In the genomic region with DNA sequence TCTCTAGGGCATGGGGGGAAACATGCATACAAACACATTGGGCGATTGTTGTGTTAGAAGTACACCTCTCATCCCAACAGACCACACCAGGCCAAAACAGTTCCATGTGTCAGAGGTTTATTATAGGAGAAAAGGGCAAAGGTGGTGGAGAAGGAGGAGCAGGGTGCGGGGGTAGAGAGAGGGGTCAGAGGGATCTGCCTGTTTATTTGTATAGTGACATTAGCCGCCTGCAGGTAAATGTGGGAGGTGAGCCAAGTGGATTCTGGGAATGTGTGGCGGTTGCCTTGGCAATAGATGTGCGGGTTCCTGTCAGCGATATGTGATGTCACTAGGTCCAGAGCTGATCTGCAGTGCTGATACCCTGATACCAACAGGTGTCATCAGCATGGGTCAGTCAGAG, we compare ENCODE assay signal across 20 mouse cellular contexts. TPM values are rescaled to one million over a fixed set of nuclear protein-coding genes. Genes with fewer than 3 reads are reported as not detected.
"Had no signal": no experiment of that assay in that cellular context is flagged by ENCODE, and none has a peak within 500 bp of the region (broad histone marks: within the 10 kb centered on the region; RNA-seq: fewer than 3 reads in every experiment).

No protein-coding gene starts in this region.

- H3K4me2 ChIP-seq: limb, embryonic 13.5 days; liver, embryonic 13.5 days; midbrain, embryonic 12.5 days; midbrain, embryonic 15.5 days; neural tube, embryonic 13.5 days had no signal

- ATAC-seq: hindbrain, postnatal 0 days; inflammation-experienced regulatory T-cells, adult 6 months; midbrain, embryonic 15.5 days had no signal

- H3K27ac ChIP-seq: hindbrain, postnatal 0 days; limb, embryonic 10.5 days; limb, embryonic 13.5 days; liver, embryonic 13.5 days; midbrain, embryonic 12.5 days; midbrain, embryonic 15.5 days; neural tube, embryonic 13.5 days had no signal

- H3K36me3 ChIP-seq: limb, embryonic 10.5 days; limb, embryonic 13.5 days; liver, embryonic 13.5 days; midbrain, embryonic 12.5 days; midbrain, embryonic 15.5 days; neural tube, embryonic 13.5 days had no signal

- DNase-seq: kidney, adult 2 months; kidney, postnatal 14 days; kidney, postnatal 4 days; liver, embryonic 13.5 days; lung, adult 2 months; lung, postnatal 14 days; lung, postnatal 4 days; retina, postnatal 1 day; right cerebral cortex, postnatal 25 days; thymus, adult 2 months; thymus, postnatal 14 days had no signal

- H3K27me3 ChIP-seq: limb, embryonic 13.5 days; liver, embryonic 13.5 days; midbrain, embryonic 12.5 days; midbrain, embryonic 15.5 days; neural tube, embryonic 13.5 days had no signal

- H3K4me1 ChIP-seq: limb, embryonic 10.5 days; limb, embryonic 13.5 days; liver, embryonic 13.5 days; midbrain, embryonic 12.5 days; neural tube, embryonic 13.5 days had no signal

- H3K4me3 ChIP-seq: limb, embryonic 10.5 days; limb, embryonic 13.5 days; liver, embryonic 13.5 days; midbrain, embryonic 12.5 days; midbrain, embryonic 15.5 days; neural tube, embryonic 13.5 days had no signal

- H3K9me3 ChIP-seq: limb, embryonic 10.5 days; limb, embryonic 13.5 days; liver, embryonic 13.5 days; midbrain, embryonic 12.5 days; midbrain, embryonic 15.5 days; neural tube, embryonic 13.5 days had no signal

- H3K9ac ChIP-seq: limb, embryonic 13.5 days; liver, embryonic 13.5 days; midbrain, embryonic 12.5 days; midbrain, embryonic 15.5 days; neural tube, embryonic 13.5 days had no signal

RNA-seq across cellular contexts. Expression of a gene that starts 45.3 kb away (rescaled TPM):
- total RNA-seq: megakaryocyte, adult 5-6 weeks; neutrophil, adult 5-6 weeks had no signal
- polyA plus RNA-seq: inflammation-experienced regulatory T-cells, adult 6 months had no signal
